Mouse (Mus musculus): ENCODE data around the gene Pgm2l1. TPM values are rescaled to one million over a fixed set of nuclear protein-coding genes. Genes with fewer than 3 reads are reported as not detected.

The Pgm2l1 gene
- polyA plus RNA-seq, 1 experiment from 2014 or later, result 8.2 TPM

DNA sequence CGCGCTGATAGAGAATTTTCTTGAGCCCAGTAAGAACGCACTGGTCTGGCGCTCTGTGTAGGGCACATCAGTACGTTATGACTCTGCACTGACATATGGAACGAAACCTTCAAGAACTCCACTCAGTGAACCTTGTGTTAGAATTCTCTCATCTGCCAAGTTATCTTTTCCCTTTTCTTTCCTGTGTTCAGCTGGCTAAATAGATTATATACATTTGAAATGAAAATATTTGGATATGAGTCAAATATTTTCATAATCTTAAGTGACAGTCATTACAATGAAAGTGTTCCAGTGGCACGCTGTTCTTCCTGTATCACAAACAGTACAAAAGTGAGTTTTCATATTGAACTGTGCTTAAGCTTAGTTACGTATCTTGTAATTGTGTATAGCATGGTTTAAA lies 45.2 kb downstream of the Pgm2l1 start:
- Histone ChIP-seq H3K36me3 (peaks cover 19% of the 10 kb centered on the region), H3K4me2 (no peak overlapping the region), H3K9ac (no peak overlapping the region), H3K27ac (no peak overlapping the region), H3K27me3 (no peaks in the 10 kb centered on the region), H3K4me3 (no peak overlapping the region), H3K9me3 (no peaks in the 10 kb centered on the region), H3K4me1 (no peaks in the 10 kb centered on the region)
- ATAC-seq (ENCODE audit: insufficient number of reproducible peaks, insufficient read depth, low FRiP score, low TSS enrichment, low read depth), result no peak
- 94% methylated on average over 8 of the region's 8 CpGs for WGBS

DNA sequence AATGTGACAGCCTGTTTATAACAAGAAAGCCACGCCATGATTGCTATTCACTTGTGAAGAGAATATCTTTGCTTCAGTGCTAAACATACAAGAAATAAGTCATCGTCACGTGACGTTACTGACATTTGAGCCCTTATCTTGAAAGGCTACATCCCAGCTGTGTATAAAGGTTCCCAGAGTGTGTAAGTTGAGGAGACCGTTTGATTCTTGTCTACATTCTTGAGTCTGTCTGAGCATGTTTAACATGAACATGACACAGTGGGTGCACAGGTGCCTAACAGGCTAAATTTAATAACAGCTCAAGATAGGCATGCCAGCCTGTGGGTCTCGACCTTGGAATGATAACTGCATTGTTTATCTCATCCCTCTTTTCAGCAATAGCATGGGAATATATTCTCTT lies 47.3 kb downstream of the Pgm2l1 start:
- Histone ChIP-seq H3K9ac (no peak overlapping the region), H3K4me2 (no peak overlapping the region), H3K27me3 (no peaks in the 10 kb centered on the region), H3K4me1 (no peaks in the 10 kb centered on the region), H3K4me3 (no peak overlapping the region), H3K27ac (no peak overlapping the region), H3K9me3 (no peaks in the 10 kb centered on the region), H3K36me3 (peaks cover 8% of the 10 kb centered on the region; the same call in 1 of the 2 replicates)
- no peak for ATAC-seq (ENCODE audit: insufficient number of reproducible peaks, insufficient read depth, low FRiP score, low TSS enrichment, low read depth)
- 58% methylated on average over 6 of the region's 6 CpGs for WGBS

DNA sequence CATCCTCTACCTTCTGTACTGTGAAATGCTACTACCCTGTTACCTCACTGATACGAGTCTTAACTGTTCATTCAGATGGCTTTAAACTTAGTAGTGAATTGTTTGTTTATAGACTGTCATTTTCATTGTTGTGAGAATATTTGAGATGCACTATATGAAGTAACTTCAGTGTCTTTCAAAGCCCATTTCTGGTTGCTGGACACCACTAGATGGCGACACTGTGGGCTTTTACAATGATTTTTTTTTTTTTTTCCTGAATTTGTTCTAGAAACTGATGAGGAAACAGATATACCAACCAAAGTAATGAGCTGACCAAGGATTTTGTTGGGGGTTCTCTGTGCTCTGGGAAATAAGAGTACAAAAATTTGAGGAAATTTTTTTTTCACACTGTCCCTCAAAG lies 49.2 kb downstream of the Pgm2l1 start:
- H3K27ac ChIP-seq, result no peak overlapping the region
- H3K9me3 ChIP-seq, result no peaks in the 10 kb centered on the region
- H3K9ac ChIP-seq, result no peak overlapping the region
- no peaks in the 10 kb centered on the region for H3K27me3 ChIP-seq
- peaks cover 4% of the 10 kb centered on the region; the same call in 1 of the 2 replicates for H3K36me3 ChIP-seq
- no peak overlapping the region for H3K4me2 ChIP-seq
- peaks cover under 1% of the 10 kb centered on the region; the same call in 1 of the 2 replicates for H3K4me1 ChIP-seq
- ATAC-seq (ENCODE audit: insufficient number of reproducible peaks, insufficient read depth, low FRiP score, low TSS enrichment, low read depth), result no peak
- H3K4me3 ChIP-seq, result no peak overlapping the region
- WGBS, result 44% methylated on average over 2 of the region's 2 CpGs

DNA sequence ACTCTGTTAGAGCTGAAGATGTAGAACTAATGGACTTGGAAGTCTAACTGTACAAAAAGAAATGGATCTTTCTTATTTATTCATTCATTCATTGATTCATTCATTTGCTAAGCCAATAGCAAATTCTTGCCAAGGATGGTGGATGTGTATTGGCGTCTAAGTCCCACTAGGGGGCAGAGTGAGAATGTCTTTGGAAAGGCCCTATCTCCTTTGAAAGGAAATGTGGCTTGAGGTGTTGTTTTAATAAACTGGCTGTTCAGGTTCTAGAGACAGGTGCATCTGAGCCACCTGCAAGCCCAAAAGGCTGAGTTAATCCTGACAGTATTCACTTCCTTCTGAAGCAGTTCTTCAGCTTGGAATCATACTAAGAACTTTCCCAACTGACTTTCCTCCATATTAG lies 52.6 kb downstream of the Pgm2l1 start:
- H3K36me3 ChIP-seq, result no peaks in the 10 kb centered on the region
- H3K9ac ChIP-seq, result no peak overlapping the region
- 0% methylated on average over 1 of the region's 1 CpGs for WGBS
- H3K4me1 ChIP-seq, result peaks cover 20% of the 10 kb centered on the region
- H3K4me2 ChIP-seq, result no peak overlapping the region
- no peak for ATAC-seq (ENCODE audit: insufficient number of reproducible peaks, insufficient read depth, low FRiP score, low TSS enrichment, low read depth)
- no peak overlapping the region for H3K4me3 ChIP-seq
- no peaks in the 10 kb centered on the region for H3K9me3 ChIP-seq
- H3K27ac ChIP-seq, result no peak overlapping the region
- no peaks in the 10 kb centered on the region for H3K27me3 ChIP-seq

DNA sequence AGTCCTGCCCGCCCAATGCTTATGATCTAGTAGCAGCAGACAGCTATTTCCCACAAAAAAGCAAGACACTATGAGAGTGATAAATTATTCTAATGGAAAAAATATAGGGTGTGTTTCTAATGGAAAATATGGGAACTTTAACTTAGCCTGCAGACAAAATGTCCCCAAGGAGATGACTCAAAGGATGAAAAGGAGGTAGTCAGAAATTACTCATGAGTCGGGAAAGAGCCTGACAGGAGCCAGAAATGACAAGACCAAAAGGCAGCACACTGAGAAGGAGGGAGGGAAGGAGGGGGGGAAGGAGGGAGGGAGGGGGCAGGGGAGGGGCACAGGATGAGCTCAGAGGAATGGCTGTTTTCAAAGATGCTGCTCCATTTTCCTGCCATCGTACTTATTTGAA lies 54.4 kb downstream of the Pgm2l1 start:
- 41% methylated on average over 3 of the region's 3 CpGs for WGBS
- no peaks in the 10 kb centered on the region for H3K27me3 ChIP-seq
- no peak for ATAC-seq (ENCODE audit: insufficient number of reproducible peaks, insufficient read depth, low FRiP score, low TSS enrichment, low read depth)
- H3K27ac ChIP-seq, result no peak overlapping the region
- no peak overlapping the region for H3K9ac ChIP-seq
- no peaks in the 10 kb centered on the region for H3K36me3 ChIP-seq
- H3K4me1 ChIP-seq, result peaks cover 35% of the 10 kb centered on the region
- no peaks in the 10 kb centered on the region for H3K9me3 ChIP-seq
- no peak overlapping the region for H3K4me3 ChIP-seq
- H3K4me2 ChIP-seq, result no peak overlapping the region

DNA sequence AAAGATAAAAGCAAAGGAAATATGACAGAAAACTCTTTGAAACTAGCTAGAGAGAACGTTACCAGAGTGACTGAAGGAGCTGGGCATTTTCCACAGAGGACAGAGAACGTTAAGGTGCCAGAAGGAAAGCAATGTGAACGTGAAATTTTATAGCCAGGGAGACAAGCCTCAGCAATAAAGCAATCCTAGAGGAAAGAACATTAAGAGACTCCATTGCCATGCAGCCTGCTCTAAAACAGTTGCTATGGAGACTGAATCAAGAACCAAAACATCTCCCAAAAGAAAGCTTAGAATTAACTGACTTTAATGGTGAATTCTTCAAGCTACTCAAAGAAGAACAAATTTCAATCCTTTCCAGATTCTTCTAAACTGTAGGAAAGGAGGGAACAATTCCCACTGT lies 56.1 kb downstream of the Pgm2l1 start:
- Histone ChIP-seq H3K27ac (no peak overlapping the region), H3K4me1 (peaks cover 51% of the 10 kb centered on the region), H3K36me3 (no peaks in the 10 kb centered on the region), H3K27me3 (no peaks in the 10 kb centered on the region), H3K9ac (no peak overlapping the region), H3K9me3 (no peaks in the 10 kb centered on the region), H3K4me2 (no peak overlapping the region), H3K4me3 (no peak overlapping the region)
- ATAC-seq (ENCODE audit: insufficient number of reproducible peaks, insufficient read depth, low FRiP score, low TSS enrichment, low read depth), result no peak
- WGBS, result 38% methylated on average over 3 of the region's 3 CpGs

DNA sequence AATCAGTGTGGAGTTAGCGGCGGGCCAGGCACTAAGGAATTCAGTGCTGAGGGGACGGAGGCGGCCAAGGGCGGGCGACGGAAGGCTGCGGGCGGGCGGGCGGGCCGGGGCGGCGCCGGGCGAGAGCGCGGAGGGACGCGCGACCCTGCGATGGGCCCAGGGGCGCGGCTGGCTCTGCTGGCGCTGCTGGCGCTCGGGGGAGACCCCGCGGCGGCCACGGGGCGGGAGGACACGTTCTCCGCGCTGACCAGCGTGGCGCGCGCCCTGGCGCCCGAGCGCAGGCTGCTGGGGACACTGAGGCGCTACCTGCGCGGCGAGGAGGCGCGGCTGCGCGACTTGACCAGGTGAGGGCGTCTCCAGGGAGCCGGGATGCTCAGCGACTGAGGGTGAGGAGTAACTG lies 58.2 kb downstream of the Pgm2l1 start, which contains the start of gene P4ha3:
P4ha3 (plus strand) TSS at position 138 of the 400 bp plus-strand sequence.
- peak within 1 kb of the TSS; percentile 83 for H3K9ac ChIP-seq
- H3K4me2 ChIP-seq, result peak within 1 kb of the TSS; percentile 90
- no peak for ATAC-seq (ENCODE audit: insufficient number of reproducible peaks, insufficient read depth, low FRiP score, low TSS enrichment, low read depth)
- no peaks in the 10 kb centered on the region for H3K9me3 ChIP-seq
- under 1% methylated on average over 47 of the region's 53 CpGs for WGBS
- peaks cover 69% of the 10 kb centered on the region for H3K4me1 ChIP-seq
- no peaks in the 10 kb centered on the region for H3K27me3 ChIP-seq
- H3K36me3 ChIP-seq, result no peaks in the 10 kb centered on the region; the same call in 1 of the 2 replicates
- peak within 1 kb of the TSS; percentile 100 for H3K27ac ChIP-seq
- peak within 1 kb of the TSS; percentile 67 for H3K4me3 ChIP-seq

DNA sequence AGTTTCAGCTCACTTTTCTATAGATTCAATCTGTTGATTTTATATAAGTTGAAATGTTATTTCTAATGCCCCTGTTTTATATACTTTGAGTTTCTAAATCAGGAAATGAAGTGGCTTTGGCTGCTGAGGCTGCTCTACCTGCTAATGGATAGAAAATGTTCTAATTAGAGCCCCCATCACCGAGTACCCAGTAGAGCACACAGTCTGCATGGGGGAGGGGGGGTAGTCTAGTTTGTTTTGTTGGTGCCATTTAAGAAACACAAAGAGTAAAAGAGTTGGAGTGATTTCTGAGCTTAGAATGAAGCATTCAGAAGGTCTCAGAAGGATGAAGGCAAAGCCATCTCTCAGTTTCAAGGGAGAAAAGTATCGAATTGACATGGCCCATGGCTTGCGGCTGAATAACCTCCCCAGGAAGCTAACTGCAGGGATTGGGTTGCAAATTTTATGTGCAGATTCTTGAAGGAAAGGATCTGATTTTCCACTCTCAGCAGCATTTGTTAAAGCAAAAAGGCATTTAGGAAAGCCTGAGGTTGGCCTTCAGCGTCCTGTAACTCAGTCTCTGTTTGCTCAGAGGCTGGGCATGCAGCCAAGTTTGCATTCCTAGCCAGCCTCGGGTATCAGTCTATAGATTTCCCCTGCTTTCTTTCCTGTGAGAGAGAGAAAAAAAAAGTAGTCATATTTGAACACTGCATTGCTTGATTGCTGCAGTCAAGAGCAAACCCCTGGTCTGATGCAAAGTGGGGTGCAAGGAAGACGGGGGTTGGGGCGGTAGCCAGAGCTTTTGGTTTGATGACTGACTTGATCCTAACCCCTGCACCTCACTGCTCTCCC lies 60.8 kb downstream of the Pgm2l1 start:
- peak overlapping the region; percentile 100 for H3K27ac ChIP-seq
- H3K36me3 ChIP-seq, result peaks cover 16% of the 10 kb centered on the region
- peaks cover 60% of the 10 kb centered on the region for H3K4me1 ChIP-seq
- peaks cover 8% of the 10 kb centered on the region; the same call in 1 of the 2 replicates for H3K9me3 ChIP-seq
- peak; percentile 85 for ATAC-seq (ENCODE audit: insufficient number of reproducible peaks, insufficient read depth, low FRiP score, low TSS enrichment, low read depth)
- H3K4me2 ChIP-seq, result peak overlapping the region; percentile 90
- H3K27me3 ChIP-seq, result no peaks in the 10 kb centered on the region
- peak overlapping the region; percentile 30 for H3K4me3 ChIP-seq
- 3% methylated on average over 7 of the region's 7 CpGs for WGBS
- H3K9ac ChIP-seq, result peak overlapping the region; percentile 57

DNA sequence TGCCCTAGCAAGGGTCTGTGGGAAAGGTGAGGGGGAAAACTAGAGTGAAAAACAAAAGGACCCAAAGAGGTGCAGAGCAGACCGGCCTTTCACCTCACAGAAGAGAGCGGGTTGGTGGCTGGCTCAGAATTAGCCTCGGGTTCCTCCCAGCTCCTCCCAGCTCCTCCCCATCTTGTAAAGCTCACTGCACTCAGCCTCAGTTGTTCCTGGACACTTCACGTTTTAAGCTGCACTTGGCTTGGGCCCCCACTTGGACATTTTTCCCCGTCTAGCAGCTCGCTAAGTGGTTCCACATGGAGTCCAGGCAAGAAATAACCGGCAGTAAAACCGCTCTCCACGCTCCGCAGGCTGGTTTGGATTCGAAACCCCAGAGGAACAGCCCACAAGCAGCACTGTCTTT lies 61.4 kb downstream of the Pgm2l1 start:
- Histone ChIP-seq H3K9me3 (peaks cover 8% of the 10 kb centered on the region; the same call in 1 of the 2 replicates), H3K4me2 (peak overlapping the region; percentile 90), H3K27me3 (no peaks in the 10 kb centered on the region), H3K9ac (peak overlapping the region; percentile 57), H3K4me1 (peaks cover 60% of the 10 kb centered on the region), H3K4me3 (peak overlapping the region; percentile 30), H3K27ac (peak overlapping the region; percentile 100), H3K36me3 (peaks cover 22% of the 10 kb centered on the region)
- WGBS, result 7% methylated on average over 11 of the region's 11 CpGs
- peak; percentile 61 for ATAC-seq (ENCODE audit: insufficient number of reproducible peaks, insufficient read depth, low FRiP score, low TSS enrichment, low read depth)

DNA sequence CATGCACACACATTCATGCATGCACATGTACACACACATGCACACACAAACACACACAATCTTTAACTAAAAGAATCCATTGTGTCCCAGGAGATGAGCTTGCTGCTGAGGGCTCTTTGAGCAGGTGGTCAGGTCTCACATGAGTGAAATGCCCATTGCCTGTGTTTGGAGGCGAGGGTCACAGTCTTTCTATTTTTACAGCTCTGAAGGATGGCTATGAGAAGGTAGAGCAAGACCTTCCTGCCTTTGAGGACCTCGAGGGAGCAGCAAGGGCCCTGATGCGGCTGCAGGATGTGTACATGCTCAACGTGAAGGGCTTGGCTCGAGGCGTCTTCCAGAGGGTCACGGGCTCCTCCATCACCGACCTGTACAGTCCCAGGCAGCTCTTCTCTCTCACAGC lies 66.4 kb downstream of the Pgm2l1 start:
- WGBS, result 81% methylated on average over 8 of the region's 8 CpGs
- H3K4me2 ChIP-seq, result no peak overlapping the region
- H3K27ac ChIP-seq, result no peak overlapping the region
- H3K27me3 ChIP-seq, result no peaks in the 10 kb centered on the region
- H3K9me3 ChIP-seq, result peaks cover 8% of the 10 kb centered on the region; the same call in 1 of the 2 replicates
- ATAC-seq (ENCODE audit: insufficient number of reproducible peaks, insufficient read depth, low FRiP score, low TSS enrichment, low read depth), result no peak
- H3K4me1 ChIP-seq, result peaks cover 16% of the 10 kb centered on the region
- no peak overlapping the region for H3K4me3 ChIP-seq
- no peak overlapping the region for H3K9ac ChIP-seq
- H3K36me3 ChIP-seq, result peaks cover 52% of the 10 kb centered on the region

DNA sequence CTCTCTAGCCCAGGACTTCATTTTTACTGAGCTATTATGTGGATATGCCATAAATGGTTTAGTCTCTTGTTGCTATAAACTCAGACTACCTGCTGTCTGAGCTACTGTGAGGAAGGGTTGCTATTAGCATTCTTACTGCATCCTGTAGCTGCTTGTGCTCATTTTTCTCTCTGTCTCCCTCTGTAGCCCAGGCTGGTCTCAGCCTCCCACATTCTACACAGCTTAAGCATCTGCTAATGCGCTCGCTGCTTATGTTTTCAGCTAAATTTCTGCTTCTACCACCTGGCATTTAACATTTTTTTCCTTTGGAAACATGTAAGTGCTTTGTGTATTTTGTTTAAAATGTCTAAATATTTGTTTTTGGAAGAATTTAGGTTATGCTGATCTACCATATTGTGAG lies 68.6 kb downstream of the Pgm2l1 start:
- Histone ChIP-seq H3K27ac (no peak overlapping the region), H3K4me1 (peaks cover 7% of the 10 kb centered on the region; the same call in 1 of the 2 replicates), H3K36me3 (peaks cover 59% of the 10 kb centered on the region), H3K27me3 (no peaks in the 10 kb centered on the region), H3K4me2 (no peak overlapping the region), H3K4me3 (no peak overlapping the region), H3K9me3 (peaks cover 6% of the 10 kb centered on the region; the same call in 1 of the 2 replicates), H3K9ac (no peak overlapping the region)
- ATAC-seq (ENCODE audit: insufficient number of reproducible peaks, insufficient read depth, low FRiP score, low TSS enrichment, low read depth), result no peak
- 84% methylated on average over 2 of the region's 2 CpGs for WGBS

DNA sequence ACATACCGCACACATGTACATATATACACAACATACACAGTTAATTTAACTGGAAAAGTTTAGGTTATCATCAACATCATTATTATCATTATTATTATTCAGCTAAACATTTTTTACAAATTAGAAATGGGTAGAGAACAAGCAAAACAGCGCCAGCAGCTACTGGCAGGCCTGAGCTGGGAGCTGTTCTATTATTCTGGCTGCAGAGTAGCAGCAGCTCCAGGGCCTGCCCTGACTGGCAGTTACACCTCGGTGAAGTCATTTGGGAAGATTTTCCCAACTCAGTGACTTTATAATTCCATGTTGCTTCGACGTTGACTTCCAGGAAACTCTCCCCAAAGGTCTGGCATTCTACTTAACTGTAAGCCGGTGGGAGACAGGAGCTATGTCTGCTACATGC lies 69.5 kb downstream of the Pgm2l1 start:
- Histone ChIP-seq H3K27ac (no peak overlapping the region), H3K27me3 (no peaks in the 10 kb centered on the region), H3K36me3 (peaks cover 57% of the 10 kb centered on the region), H3K9ac (no peak overlapping the region), H3K4me1 (peaks cover 7% of the 10 kb centered on the region; the same call in 1 of the 2 replicates), H3K4me3 (no peak overlapping the region), H3K4me2 (no peak overlapping the region), H3K9me3 (no peaks in the 10 kb centered on the region)
- no peak for ATAC-seq (ENCODE audit: insufficient number of reproducible peaks, insufficient read depth, low FRiP score, low TSS enrichment, low read depth)
- 70% methylated on average over 6 of the region's 6 CpGs for WGBS

Measured in embryonic facial prominence, embryonic 13.5 days (tissue).